Mouse (Mus musculus) forebrain, embryonic 16.5 days (tissue): ENCODE data around the gene Stk39. TPM values are rescaled to one million over a fixed set of nuclear protein-coding genes. Genes with fewer than 3 reads are reported as not detected.
A peak's percentile ranks its signal among the peaks of the same experiment; 100 is the strongest.

Experiments used
- ATAC-seq: fragments of 200-750 bp; cut with Nextera tagmentation; 2 replicates; pipeline ENCODE4 v1.8.0; 2017; ENCODE audit warnings: mild to moderate bottlenecking, moderate library complexity
- H3K27ac ChIP-seq: fragments of 300-500 bp; sonication (generic); 2 replicates; pipeline ENCODE4 v1.5.1; 2014; ENCODE audit warnings: low read length, control low read depth
- H3K27me3 ChIP-seq: fragments of 300-500 bp; sonication (generic); replicated peaks from 2 replicates; pipeline ENCODE4 v1.6.1; 2014; ENCODE audit warnings: low read length; ENCODE audit not compliant: control insufficient read depth, insufficient read depth
- H3K36me3 ChIP-seq: fragments of 300-500 bp; sonication (generic); 2 replicates; pipeline ENCODE4 v1.6.1; 2014; ENCODE audit not compliant: control insufficient read depth, insufficient read depth
- H3K4me1 ChIP-seq: fragments of 300-500 bp; sonication (generic); replicated peaks from 2 replicates; pipeline ENCODE4 v1.6.1; 2014; ENCODE audit warnings: low read length; ENCODE audit not compliant: control insufficient read depth, insufficient read depth
- H3K4me2 ChIP-seq: fragments of 300-500 bp; sonication (generic); 2 replicates; pipeline ENCODE4 v1.6.1; 2014; ENCODE audit warnings: mild to moderate bottlenecking, low read length, control low read depth
- H3K4me3 ChIP-seq: fragments of 300-500 bp; sonication (generic); replicated peaks from 2 replicates; pipeline ENCODE4 v1.5.1; 2014; ENCODE audit warnings: mild to moderate bottlenecking, low read length, control low read depth
- H3K9ac ChIP-seq: fragments of 300-500 bp; sonication (generic); replicated peaks from 2 replicates; pipeline ENCODE4 v1.6.1; 2014; ENCODE audit warnings: low read depth, low read length, control low read depth
- H3K9me3 ChIP-seq: fragments of 300-500 bp; sonication (generic); 2 replicates; pipeline ENCODE4 v1.6.1; 2016; ENCODE audit warnings: low read length; ENCODE audit not compliant: control insufficient read depth
- WGBS: fragments of 180-500 bp; shearing (Covaris S2); extraction: QIAGEN DNeasy Blood & Tissue Kit; methylation state at CpG from one replicate; pipeline ENCODE4 v1.1.7; 2014; 5-methylcytosine and 5-hydroxymethylcytosine counted together
- polyA plus RNA-seq: library from polyadenylated mRNA; unstranded; fragments of >200 nt; fragmentation: Nextera tagmentation; extraction: Ambion mirVana; gene quantifications from 2 replicates; pipeline ENCODE4 v1.2.1, GENCODE M21; 2015

Stk39 gene
- 18.3 and 21.3 TPM in 2 replicates for polyA plus RNA-seq

GRCm38 (mm10) chr2:68471759-68472550, at the start of gene Stk39:
Gene Stk39, minus strand, starts transcription at chr2:68472268.
- H3K27ac ChIP-seq = peak within 1 kb of the TSS; percentile 83
- WGBS = 0% methylated on average over 56 of the region's 99 CpGs
- ATAC-seq = peak; percentile 86

DNA sequence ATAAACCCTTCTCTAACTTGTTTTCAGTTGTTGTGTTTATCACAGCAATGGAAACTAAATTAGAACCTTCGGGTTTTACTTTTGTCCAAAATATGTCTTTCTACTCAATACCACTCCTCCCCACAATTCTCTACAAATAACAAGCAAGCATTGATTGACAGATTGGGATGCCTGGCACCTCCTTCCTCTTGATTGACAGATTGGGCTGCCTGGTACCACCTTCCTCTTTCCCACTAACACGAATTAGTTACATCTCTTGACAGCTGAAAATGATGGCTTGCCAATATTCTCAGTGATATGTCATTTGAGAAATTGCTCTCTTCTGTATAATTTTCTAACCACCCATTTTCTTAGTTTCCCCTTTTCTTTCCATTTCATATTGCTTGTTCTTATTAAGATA, 43.3 kb upstream of the Stk39 start:
- H3K4me1 ChIP-seq = no peaks in the 10 kb centered on the region
- no peaks in the 10 kb centered on the region for H3K9me3 ChIP-seq
- H3K27me3 ChIP-seq = no peaks in the 10 kb centered on the region
- ATAC-seq = peak; percentile 76
- no peak overlapping the region for H3K4me3 ChIP-seq
- H3K36me3 ChIP-seq = no peaks in the 10 kb centered on the region
- 49% methylated on average over 2 of the region's 2 CpGs for WGBS
- H3K27ac ChIP-seq = no peak overlapping the region
- H3K9ac ChIP-seq = no peak overlapping the region
- H3K4me2 ChIP-seq = no peak overlapping the region

More at GRCm38 (mm10) chr2:68471759-68472550, at the start of gene Stk39:
- Histone ChIP-seq H3K27me3 (no peaks in the 10 kb centered on the region), H3K4me3 (peak within 1 kb of the TSS; percentile 86), H3K4me1 (peaks cover 20% of the 10 kb centered on the region), H3K9me3 (no peaks in the 10 kb centered on the region), H3K9ac (peak within 1 kb of the TSS; percentile 85), H3K4me2 (peak within 1 kb of the TSS; percentile 88), H3K36me3 (no peaks in the 10 kb centered on the region)

DNA sequence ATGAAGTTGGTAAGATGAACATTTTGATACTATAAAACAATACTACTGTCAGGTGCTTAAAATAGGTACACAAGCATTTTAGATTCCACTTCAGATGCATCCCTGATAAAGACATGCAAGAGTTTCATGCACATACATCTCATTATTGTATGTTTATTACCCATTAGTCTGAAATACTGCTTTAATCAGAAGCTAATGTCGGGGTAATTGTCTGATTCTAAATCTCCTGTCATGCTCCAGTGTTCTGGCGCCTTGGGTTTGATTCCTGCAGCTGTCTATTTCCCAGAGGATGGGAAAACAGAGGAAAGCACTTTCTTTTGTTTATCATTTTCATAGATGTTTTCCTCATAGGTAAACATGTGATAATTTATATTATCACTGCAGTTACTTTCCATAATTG, 31.1 kb upstream of the Stk39 start:
- Histone ChIP-seq H3K4me2 (no peak overlapping the region), H3K9me3 (no peaks in the 10 kb centered on the region), H3K4me1 (0 out of 2 replicates have a peak, but pooled peaks cover 4% of the 10 kb centered on the region), H3K9ac (no peak overlapping the region), H3K4me3 (no peak overlapping the region), H3K27ac (no peak overlapping the region), H3K36me3 (no peaks in the 10 kb centered on the region), H3K27me3 (no peaks in the 10 kb centered on the region)
- peak; percentile 20; the same call in 1 of the 2 replicates for ATAC-seq
- WGBS = 50% methylated on average over 2 of the region's 2 CpGs

DNA sequence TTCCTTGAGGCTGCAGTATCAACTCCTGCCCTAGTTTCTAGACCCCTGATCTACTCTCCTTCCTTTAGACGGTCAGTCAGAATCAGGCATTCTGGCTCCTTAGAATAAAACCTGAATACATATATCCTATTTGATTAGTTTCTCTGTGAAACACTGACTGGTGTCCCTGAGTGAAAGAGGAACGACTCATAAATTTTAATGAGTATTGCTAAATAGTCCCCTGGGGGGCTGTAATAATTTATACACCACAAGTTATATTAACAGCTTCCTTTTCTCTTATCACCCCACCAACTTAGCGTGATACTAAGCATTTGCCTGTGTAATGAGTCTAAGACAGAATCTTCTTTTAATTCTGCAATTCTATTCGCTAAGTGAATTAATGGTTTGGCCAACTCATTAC, 30.7 kb upstream of the Stk39 start:
- H3K4me1 ChIP-seq = 0 out of 2 replicates have a peak, but pooled peaks cover 4% of the 10 kb centered on the region
- no peaks in the 10 kb centered on the region for H3K9me3 ChIP-seq
- no peak overlapping the region for H3K27ac ChIP-seq
- no peaks in the 10 kb centered on the region for H3K27me3 ChIP-seq
- 29% methylated on average over 4 of the region's 4 CpGs for WGBS
- ATAC-seq = peak; percentile 82
- no peak overlapping the region for H3K4me2 ChIP-seq
- no peak overlapping the region for H3K9ac ChIP-seq
- no peak overlapping the region for H3K4me3 ChIP-seq
- H3K36me3 ChIP-seq = no peaks in the 10 kb centered on the region

DNA sequence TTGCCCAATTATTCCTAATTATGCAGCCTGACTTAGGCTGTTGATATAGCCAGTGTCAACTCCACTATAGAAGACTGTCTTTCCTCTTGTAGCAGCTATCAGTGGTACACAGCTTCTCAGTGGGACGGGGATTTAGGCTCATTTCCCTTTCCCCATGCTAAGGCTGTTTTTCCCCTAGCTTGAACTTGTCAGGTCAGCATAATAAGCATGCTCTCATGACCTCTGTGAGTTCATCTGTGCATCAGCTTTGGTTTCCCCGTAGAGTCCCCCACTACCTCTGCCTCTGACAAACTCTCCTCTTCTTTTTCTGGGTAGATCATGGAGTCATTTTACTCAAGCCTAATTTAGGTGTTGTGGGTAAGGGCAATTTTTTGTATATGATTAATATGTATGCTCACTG, 30.2 kb upstream of the Stk39 start:
- Histone ChIP-seq H3K27ac (no peak overlapping the region), H3K4me3 (no peak overlapping the region), H3K4me1 (0 out of 2 replicates have a peak, but pooled peaks cover 4% of the 10 kb centered on the region), H3K4me2 (no peak overlapping the region), H3K27me3 (no peaks in the 10 kb centered on the region), H3K9me3 (no peaks in the 10 kb centered on the region), H3K9ac (no peak overlapping the region), H3K36me3 (no peaks in the 10 kb centered on the region)
- WGBS = 30% methylated on average over 2 of the region's 2 CpGs
- 0 out of 2 replicates have a peak, but pooled peaks have one; percentile 6 for ATAC-seq

GRCm38 (mm10) chr2:68486275-68486674, 14.2 kb upstream of the Stk39 start:
- ATAC-seq = no peak
- Histone ChIP-seq H3K4me1 (no peaks in the 10 kb centered on the region), H3K9me3 (0 out of 2 replicates have a peak, but pooled peaks cover 2% of the 10 kb centered on the region), H3K9ac (no peak overlapping the region), H3K27ac (no peak overlapping the region), H3K36me3 (no peaks in the 10 kb centered on the region), H3K27me3 (no peaks in the 10 kb centered on the region), H3K4me2 (no peak overlapping the region), H3K4me3 (no peak overlapping the region)
- WGBS = 55% methylated on average over 4 of the region's 4 CpGs

DNA sequence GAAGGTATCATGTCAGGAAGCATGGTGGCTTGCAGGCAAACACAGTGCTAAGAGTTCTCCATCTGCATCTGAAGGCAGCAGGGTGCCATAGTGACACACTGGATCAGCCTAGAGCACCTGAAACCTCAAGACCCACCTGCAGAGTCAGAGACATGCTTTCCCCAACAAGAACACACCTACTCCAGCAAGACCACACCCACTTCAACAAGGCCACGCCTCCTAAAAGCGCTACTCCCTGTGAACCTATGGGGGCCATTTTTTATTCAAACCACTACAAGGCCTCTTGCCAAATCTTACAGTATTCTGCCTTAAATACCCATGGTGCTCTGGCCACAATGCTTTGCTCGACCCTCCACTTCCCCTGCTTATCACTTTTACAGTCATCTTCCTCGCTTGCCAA, 13.1 kb upstream of the Stk39 start:
- Histone ChIP-seq H3K27ac (no peak overlapping the region), H3K27me3 (no peaks in the 10 kb centered on the region), H3K9ac (no peak overlapping the region), H3K4me1 (no peaks in the 10 kb centered on the region), H3K9me3 (no peaks in the 10 kb centered on the region), H3K4me2 (no peak overlapping the region), H3K36me3 (no peaks in the 10 kb centered on the region), H3K4me3 (no peak overlapping the region)
- WGBS = 56% methylated on average over 4 of the region's 4 CpGs
- no peak for ATAC-seq

- Histone ChIP-seq H3K27ac (no peak overlapping the region), H3K9me3 (no peaks in the 10 kb centered on the region), H3K9ac (no peak overlapping the region), H3K4me3 (no peak overlapping the region), H3K27me3 (no peaks in the 10 kb centered on the region), H3K4me2 (no peak overlapping the region), H3K36me3 (no peaks in the 10 kb centered on the region), H3K4me1 (0 out of 2 replicates have a peak, but pooled peaks cover 4% of the 10 kb centered on the region)
- WGBS = 87% methylated on average over 5 of the region's 5 CpGs
- no peak for ATAC-seq
Observed at GRCm38 (mm10) chr2:68482896-68483295, 10.8 kb upstream of the Stk39 start.

GRCm38 (mm10) chr2:68479823-68480222, 7.8 kb upstream of the Stk39 start:
- Histone ChIP-seq H3K9ac (no peak overlapping the region), H3K4me3 (no peak overlapping the region), H3K27ac (no peak overlapping the region), H3K9me3 (no peaks in the 10 kb centered on the region), H3K4me2 (no peak overlapping the region), H3K27me3 (no peaks in the 10 kb centered on the region), H3K4me1 (0 out of 2 replicates have a peak, but pooled peaks cover 4% of the 10 kb centered on the region), H3K36me3 (no peaks in the 10 kb centered on the region)
- ATAC-seq = peak; percentile 78
- WGBS = 68% methylated on average over 10 of the region's 10 CpGs
